Mouse (Mus musculus) right cerebral cortex, postnatal 14 days (tissue): ENCODE measurements around the gene Zfp978.
A peak's percentile ranks its signal among the peaks of the same experiment; 100 is the strongest.
"Not testable (repeated sequence)": the region's sequence is repeated elsewhere in the genome, so short reads cannot be mapped to it uniquely, and the experiment has no call there.

ENCODE experiments used
- DNase-seq: peaks from one replicate; pipeline ENCODE4 v3.0.0; 2022

The Zfp978 gene

GRCm38 (mm10) chr4:147351376-147351980 is 9.6 kb upstream of the Zfp978 start:
- not testable (repeated sequence) for DNase-seq

GRCm38 (mm10) chr4:147353626-147354025 is 7.5 kb upstream of the Zfp978 start:
- not testable (repeated sequence) for DNase-seq

- not testable (repeated sequence) for DNase-seq
Measured at GRCm38 (mm10) chr4:147356042-147356441, 5.1 kb upstream of the Zfp978 start.

- DNase-seq = not testable (repeated sequence)
Measured at GRCm38 (mm10) chr4:147357195-147357594, 3.9 kb upstream of the Zfp978 start.

GRCm38 (mm10) chr4:147361872-147362271 is 769 bp downstream of the Zfp978 start:
- not testable (repeated sequence) for DNase-seq

GRCm38 (mm10) chr4:147369564-147369963 is 8.5 kb downstream of the Zfp978 start:
- DNase-seq = not testable (repeated sequence)

GRCm38 (mm10) chr4:147383199-147383598 is 22.1 kb downstream of the Zfp978 start:
- not testable (repeated sequence) for DNase-seq

GRCm38 (mm10) chr4:147397201-147397600 is 36.1 kb downstream of the Zfp978 start:
- not testable (repeated sequence) for DNase-seq

GRCm38 (mm10) chr4:147397934-147398682 is 37.0 kb downstream of the Zfp978 start:
- not testable (repeated sequence) for DNase-seq

GRCm38 (mm10) chr4:147398741-147399140 is 37.6 kb downstream of the Zfp978 start:
- not testable (repeated sequence) for DNase-seq

GRCm38 (mm10) chr4:147399505-147399904 is 38.4 kb downstream of the Zfp978 start:
- DNase-seq = not testable (repeated sequence)

- not testable (repeated sequence) for DNase-seq
Measured at GRCm38 (mm10) chr4:147400031-147400847, 39.1 kb downstream of the Zfp978 start.

GRCm38 (mm10) chr4:147400848-147401715 is 40.0 kb downstream of the Zfp978 start:
- DNase-seq = not testable (repeated sequence)

- not testable (repeated sequence) for DNase-seq
Measured at GRCm38 (mm10) chr4:147401736-147402506, 40.8 kb downstream of the Zfp978 start.

- DNase-seq = not testable (repeated sequence)
Measured at GRCm38 (mm10) chr4:147402507-147402890, 41.4 kb downstream of the Zfp978 start.

- DNase-seq = not testable (repeated sequence)
Measured at GRCm38 (mm10) chr4:147403509-147403908, 42.4 kb downstream of the Zfp978 start.

- not testable (repeated sequence) for DNase-seq
Measured at GRCm38 (mm10) chr4:147403931-147404913, 43.1 kb downstream of the Zfp978 start.

GRCm38 (mm10) chr4:147406735-147407462 is 45.8 kb downstream of the Zfp978 start:
- DNase-seq = peak; percentile 33

GRCm38 (mm10) chr4:147407463-147407822 is 46.3 kb downstream of the Zfp978 start:
- DNase-seq = no peak
